Mouse (Mus musculus): Measurements from ENCODE around the gene Erv3. TPM values are rescaled to one million over a fixed set of nuclear protein-coding genes. Genes with fewer than 3 reads are reported as not detected.
A peak's percentile ranks its signal among the peaks of the same experiment; 100 is the strongest.

Gene Erv3
- polyA plus RNA-seq, 1 experiment from 2014 or later = not detected

DNA sequence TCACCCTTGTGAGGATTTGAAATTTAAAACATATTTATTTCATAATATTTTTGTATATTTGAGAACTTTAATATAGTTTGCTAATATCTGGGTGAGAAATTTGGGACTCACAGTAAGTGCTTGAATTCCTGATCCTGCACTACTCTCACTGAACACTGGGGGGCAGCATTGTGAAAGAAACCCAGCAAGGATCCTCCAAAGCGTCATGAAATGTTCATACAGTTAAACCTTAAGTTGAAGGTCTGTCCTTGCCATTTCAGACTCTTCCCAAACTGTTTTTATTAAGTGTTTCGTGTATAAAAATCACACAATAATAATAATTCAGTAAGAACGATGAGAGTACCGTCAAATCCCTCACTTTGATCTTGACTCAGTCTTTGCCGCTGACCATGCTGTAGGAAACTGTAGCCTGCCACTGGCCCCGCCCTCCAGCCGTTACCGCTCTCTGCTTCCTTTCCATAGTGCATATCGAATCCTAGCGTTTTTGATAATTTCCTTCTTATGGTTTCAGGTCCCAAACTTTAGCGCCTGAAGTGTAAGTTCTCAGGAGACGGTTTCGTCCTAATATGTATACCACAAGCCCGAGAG, 39.4 kb downstream of the Erv3 start:
- ATAC-seq (ENCODE audit: insufficient number of reproducible peaks, low FRiP score, low TSS enrichment, low read depth) = no peak
- Histone ChIP-seq H3K36me3 (no peaks in the 10 kb centered on the region), H3K27me3 (no peaks in the 10 kb centered on the region), H3K4me1 (peaks cover 5% of the 10 kb centered on the region; the same call in 1 of the 2 replicates), H3K4me3 (peak overlapping the region; percentile 15), H3K9me3 (no peaks in the 10 kb centered on the region), H3K27ac (no peak overlapping the region), H3K4me2 (peak overlapping the region; percentile 41), H3K9ac (no peak overlapping the region)
- WGBS = 21% methylated on average over 14 of the region's 14 CpGs

DNA sequence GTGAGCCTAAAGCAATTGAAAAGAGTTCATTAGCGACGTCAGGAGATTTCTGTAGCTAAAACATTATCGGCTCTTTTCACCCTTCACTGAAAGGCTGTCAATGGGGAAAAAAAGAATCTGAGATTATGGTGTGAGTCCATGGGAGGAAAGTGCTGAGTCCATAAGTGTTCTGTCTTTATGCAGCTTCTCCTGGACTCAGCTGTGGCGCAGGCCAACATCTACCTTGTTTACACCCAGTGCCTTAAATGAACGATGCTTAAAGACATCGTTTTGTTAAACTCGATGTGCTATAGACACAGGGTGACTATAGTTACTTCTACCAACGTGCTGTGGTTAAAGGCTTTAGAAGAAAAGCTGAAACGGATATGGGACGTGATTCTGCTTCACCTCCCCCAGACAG, 45.2 kb downstream of the Erv3 start:
- WGBS = 78% methylated on average over 10 of the region's 10 CpGs
- Histone ChIP-seq H3K4me2 (no peak overlapping the region), H3K27ac (no peak overlapping the region), H3K4me3 (no peak overlapping the region), H3K9me3 (no peaks in the 10 kb centered on the region), H3K27me3 (peaks cover 27% of the 10 kb centered on the region), H3K4me1 (no peaks in the 10 kb centered on the region), H3K36me3 (no peaks in the 10 kb centered on the region), H3K9ac (no peak overlapping the region)
- no peak for ATAC-seq (ENCODE audit: insufficient number of reproducible peaks, low FRiP score, low TSS enrichment, low read depth)

DNA sequence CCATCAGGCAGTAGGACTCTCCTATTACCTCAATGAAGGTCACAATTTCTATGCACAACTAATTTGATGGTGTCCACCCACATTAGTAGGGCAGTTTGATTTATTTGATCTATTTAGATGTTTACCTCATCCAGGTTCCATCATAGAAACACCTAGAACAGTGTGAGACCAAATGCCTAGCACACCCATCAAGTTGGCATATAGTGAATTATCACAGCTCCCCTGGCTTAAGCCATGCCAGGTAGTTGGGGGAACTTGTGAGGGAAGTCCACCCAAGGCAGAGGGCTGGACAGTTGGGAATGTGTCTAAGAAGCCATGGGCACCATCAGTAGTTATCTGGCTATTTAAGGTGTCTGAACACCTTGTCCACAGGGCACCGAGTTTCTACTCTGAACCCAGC, 46.1 kb downstream of the Erv3 start:
- Histone ChIP-seq H3K27me3 (peaks cover 27% of the 10 kb centered on the region), H3K9me3 (no peaks in the 10 kb centered on the region), H3K36me3 (no peaks in the 10 kb centered on the region), H3K4me2 (no peak overlapping the region), H3K4me1 (peaks cover 2% of the 10 kb centered on the region; the same call in 1 of the 2 replicates), H3K4me3 (no peak overlapping the region), H3K27ac (no peak overlapping the region), H3K9ac (no peak overlapping the region)
- WGBS = 60% methylated on average over 1 of the region's 1 CpGs
- ATAC-seq (ENCODE audit: insufficient number of reproducible peaks, low FRiP score, low TSS enrichment, low read depth) = no peak

DNA sequence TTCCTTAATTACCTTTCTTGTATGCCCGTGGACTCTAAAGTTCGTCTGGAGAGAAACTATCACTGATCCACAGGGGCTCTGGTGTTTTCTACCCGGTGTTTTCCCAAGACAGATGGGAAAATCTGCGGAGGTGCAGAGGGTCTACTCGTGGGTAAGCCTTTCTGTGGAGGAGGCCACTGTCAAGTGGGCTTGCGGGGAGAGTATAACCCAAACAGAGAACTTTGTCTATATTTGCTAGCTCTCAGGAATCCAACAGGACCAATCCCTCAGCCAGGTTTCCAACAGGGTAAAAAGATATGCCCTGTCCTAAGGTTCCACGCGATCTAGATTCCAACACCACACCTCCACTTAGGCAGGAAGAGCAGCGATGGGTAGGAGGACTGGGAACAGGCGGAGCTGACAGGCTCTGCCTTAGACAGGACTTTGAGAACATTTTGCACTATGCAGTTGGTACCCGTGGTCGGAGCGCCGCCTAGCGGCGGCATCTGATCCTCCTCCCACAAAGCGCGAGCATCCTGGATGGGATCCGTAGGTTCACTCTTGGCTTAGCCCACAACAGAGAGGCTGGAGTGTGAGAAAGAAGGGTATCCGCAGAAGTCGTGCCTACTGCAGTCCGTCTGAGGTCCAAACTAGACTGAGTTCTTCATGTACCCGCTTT, 46.9 kb downstream of the Erv3 start:
- Histone ChIP-seq H3K4me2 (no peak overlapping the region), H3K27me3 (peaks cover 27% of the 10 kb centered on the region), H3K36me3 (no peaks in the 10 kb centered on the region), H3K9ac (no peak overlapping the region), H3K4me1 (peaks cover 4% of the 10 kb centered on the region; the same call in 1 of the 2 replicates), H3K4me3 (no peak overlapping the region), H3K9me3 (no peaks in the 10 kb centered on the region), H3K27ac (no peak overlapping the region)
- ATAC-seq (ENCODE audit: insufficient number of reproducible peaks, low FRiP score, low TSS enrichment, low read depth) = peak; percentile 74
- WGBS = 19% methylated on average over 23 of the region's 23 CpGs

DNA sequence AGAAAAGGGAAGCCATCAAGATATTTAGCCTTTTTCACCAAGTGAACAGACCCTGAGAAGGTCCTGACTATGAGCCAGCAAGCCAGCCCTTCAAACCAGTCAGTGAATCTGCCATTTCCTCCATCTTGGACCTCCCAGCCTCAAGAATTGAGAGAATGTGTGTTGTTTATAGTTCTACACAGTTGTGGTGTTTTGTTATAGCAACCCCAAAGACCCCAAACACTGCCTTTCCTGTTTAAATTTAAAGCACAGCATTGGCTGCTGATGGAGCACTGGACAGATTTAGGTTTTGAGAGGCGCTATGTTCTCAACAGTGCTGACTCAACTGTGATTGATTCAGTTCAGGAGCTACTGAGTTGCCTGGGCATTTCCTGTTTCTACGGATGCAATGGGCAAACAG, 47.9 kb downstream of the Erv3 start:
- H3K27me3 ChIP-seq = peaks cover 27% of the 10 kb centered on the region
- no peak for ATAC-seq (ENCODE audit: insufficient number of reproducible peaks, low FRiP score, low TSS enrichment, low read depth)
- peaks cover 4% of the 10 kb centered on the region; the same call in 1 of the 2 replicates for H3K4me1 ChIP-seq
- H3K9me3 ChIP-seq = no peaks in the 10 kb centered on the region
- 88% methylated on average over 2 of the region's 2 CpGs for WGBS
- H3K36me3 ChIP-seq = no peaks in the 10 kb centered on the region
- no peak overlapping the region for H3K27ac ChIP-seq
- H3K4me2 ChIP-seq = no peak overlapping the region
- H3K9ac ChIP-seq = no peak overlapping the region
- no peak overlapping the region for H3K4me3 ChIP-seq

DNA sequence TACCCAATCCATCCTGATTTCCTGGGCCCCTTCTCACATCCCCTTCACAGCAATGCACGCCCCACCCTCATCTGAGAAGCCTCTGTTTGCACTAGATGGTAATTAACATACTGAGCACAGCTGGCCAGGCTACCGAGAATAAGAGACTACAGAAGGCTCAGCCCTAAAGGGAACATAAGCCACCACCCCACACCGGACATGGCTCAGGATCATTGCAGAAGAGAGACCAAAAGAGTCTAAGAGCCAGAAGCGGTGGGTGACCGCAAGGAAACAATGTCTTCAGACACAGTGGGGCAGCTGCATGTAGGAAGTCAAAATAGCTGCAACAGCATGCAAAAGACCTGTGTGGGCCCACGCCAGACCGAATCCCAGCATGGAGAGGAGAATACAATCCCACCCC, 50.7 kb downstream of the Erv3 start:
- H3K4me2 ChIP-seq = no peak overlapping the region
- peaks cover 4% of the 10 kb centered on the region; the same call in 1 of the 2 replicates for H3K4me1 ChIP-seq
- no peak overlapping the region for H3K4me3 ChIP-seq
- WGBS = 45% methylated on average over 7 of the region's 7 CpGs
- H3K27me3 ChIP-seq = peaks cover 16% of the 10 kb centered on the region
- no peak overlapping the region for H3K9ac ChIP-seq
- H3K27ac ChIP-seq = no peak overlapping the region
- no peak for ATAC-seq (ENCODE audit: insufficient number of reproducible peaks, low FRiP score, low TSS enrichment, low read depth)
- H3K36me3 ChIP-seq = no peaks in the 10 kb centered on the region
- no peaks in the 10 kb centered on the region for H3K9me3 ChIP-seq

DNA sequence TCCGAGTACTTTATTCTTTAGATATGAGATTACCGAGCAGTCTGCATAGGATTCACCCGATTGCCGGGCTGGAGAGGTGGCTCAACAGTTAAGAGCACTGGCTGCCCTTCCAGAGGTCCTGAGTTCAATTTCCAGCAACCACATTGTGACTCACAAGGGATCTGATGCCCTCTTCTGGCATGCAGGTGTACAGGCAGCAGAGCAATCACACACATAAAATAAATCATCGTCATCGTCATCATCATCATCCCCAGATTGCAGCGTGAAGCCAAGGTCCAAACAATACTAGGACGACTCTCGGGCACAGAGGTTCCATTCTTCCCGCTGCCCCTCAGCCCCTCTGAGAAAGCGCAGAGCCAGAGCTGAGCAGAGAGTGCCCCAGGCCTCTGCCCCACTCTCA, 51.9 kb downstream of the Erv3 start:
- H3K4me2 ChIP-seq = no peak overlapping the region
- no peak overlapping the region for H3K9ac ChIP-seq
- WGBS = 68% methylated on average over 11 of the region's 11 CpGs

DNA sequence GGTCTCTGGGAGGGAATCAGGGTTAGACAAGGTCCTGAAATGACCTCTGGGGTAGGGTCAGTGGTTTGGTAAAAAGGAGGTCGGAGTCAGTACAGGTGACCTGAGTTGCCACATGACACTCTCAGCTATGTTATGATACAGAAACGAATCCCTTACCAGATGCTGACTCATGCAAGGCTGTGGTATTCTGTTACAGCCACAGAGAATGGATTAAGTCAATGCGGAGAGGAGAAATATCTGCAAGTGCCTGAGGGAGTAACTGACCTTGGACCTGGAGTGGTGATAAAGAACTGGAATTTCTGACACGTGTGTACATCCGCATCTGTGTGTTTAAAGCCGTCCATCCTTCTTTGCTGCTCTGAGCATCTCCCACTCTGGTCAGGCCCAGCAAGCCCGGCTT, 52.7 kb downstream of the Erv3 start:
- no peak overlapping the region for H3K4me3 ChIP-seq
- no peak overlapping the region for H3K27ac ChIP-seq
- no peaks in the 10 kb centered on the region for H3K36me3 ChIP-seq
- WGBS = 67% methylated on average over 7 of the region's 7 CpGs
- H3K4me1 ChIP-seq = peaks cover 4% of the 10 kb centered on the region; the same call in 1 of the 2 replicates
- peaks cover 5% of the 10 kb centered on the region; the same call in 1 of the 2 replicates for H3K27me3 ChIP-seq
- no peak for ATAC-seq (ENCODE audit: insufficient number of reproducible peaks, low FRiP score, low TSS enrichment, low read depth)
- no peak overlapping the region for H3K9ac ChIP-seq
- H3K9me3 ChIP-seq = no peaks in the 10 kb centered on the region
- no peak overlapping the region for H3K4me2 ChIP-seq

More for the DNA sequence above, 51.9 kb downstream of the Erv3 start:
- no peaks in the 10 kb centered on the region for H3K36me3 ChIP-seq
- H3K27me3 ChIP-seq = peaks cover 7% of the 10 kb centered on the region; the same call in 1 of the 2 replicates
- no peaks in the 10 kb centered on the region for H3K9me3 ChIP-seq
- ATAC-seq (ENCODE audit: insufficient number of reproducible peaks, low FRiP score, low TSS enrichment, low read depth) = no peak
- no peak overlapping the region for H3K4me3 ChIP-seq
- no peak overlapping the region for H3K27ac ChIP-seq
- H3K4me1 ChIP-seq = peaks cover 4% of the 10 kb centered on the region; the same call in 1 of the 2 replicates

DNA sequence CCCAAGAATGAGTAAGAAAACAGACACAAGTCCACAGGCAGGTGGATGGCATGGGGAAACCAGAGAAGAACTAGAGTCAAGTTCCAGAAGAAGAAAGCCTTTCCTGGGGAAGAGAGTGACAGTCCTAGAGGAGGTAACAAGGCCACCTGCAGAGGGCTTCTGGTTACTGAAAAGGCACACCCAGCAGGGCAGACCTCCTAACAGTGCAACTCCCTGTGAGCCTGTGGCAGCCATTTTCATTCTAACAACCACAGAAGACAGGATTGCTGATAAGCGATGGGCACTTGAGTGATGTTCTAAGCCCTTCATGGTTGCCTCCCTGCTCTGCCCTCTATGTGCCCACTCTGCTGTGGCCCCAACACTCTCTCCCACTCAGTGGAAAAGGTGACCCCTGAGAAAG, 54.2 kb downstream of the Erv3 start:
- H3K4me3 ChIP-seq = no peak overlapping the region
- WGBS = 81% methylated on average over 1 of the region's 1 CpGs
- no peak overlapping the region for H3K27ac ChIP-seq
- H3K4me1 ChIP-seq = peaks cover 4% of the 10 kb centered on the region; the same call in 1 of the 2 replicates
- no peaks in the 10 kb centered on the region for H3K36me3 ChIP-seq
- ATAC-seq (ENCODE audit: insufficient number of reproducible peaks, low FRiP score, low TSS enrichment, low read depth) = no peak
- no peaks in the 10 kb centered on the region for H3K27me3 ChIP-seq
- no peaks in the 10 kb centered on the region for H3K9me3 ChIP-seq
- no peak overlapping the region for H3K9ac ChIP-seq
- no peak overlapping the region for H3K4me2 ChIP-seq

DNA sequence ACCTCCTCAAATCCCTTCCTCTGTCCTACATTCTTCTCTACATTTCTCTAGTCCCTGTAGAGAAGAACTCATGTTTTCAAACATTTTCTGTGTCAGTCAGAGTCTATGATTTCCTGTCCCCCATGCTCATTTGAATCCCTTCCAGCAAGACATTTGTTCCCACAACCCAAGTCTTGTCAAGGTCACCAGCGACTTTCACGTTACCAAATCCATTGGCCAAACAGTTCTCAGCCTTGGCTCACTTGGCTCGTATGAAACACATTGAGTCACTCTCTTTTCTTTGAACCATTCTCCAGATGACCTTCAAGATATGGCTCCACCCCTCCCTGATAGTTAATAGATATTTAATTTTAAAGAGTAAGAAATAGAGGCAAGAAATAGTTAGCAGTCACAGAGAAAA, 55.7 kb downstream of the Erv3 start:
- H3K4me1 ChIP-seq = peaks cover 4% of the 10 kb centered on the region; the same call in 1 of the 2 replicates
- 82% methylated on average over 3 of the region's 3 CpGs for WGBS
- H3K27ac ChIP-seq = no peak overlapping the region
- no peak for ATAC-seq (ENCODE audit: insufficient number of reproducible peaks, low FRiP score, low TSS enrichment, low read depth)
- no peaks in the 10 kb centered on the region for H3K27me3 ChIP-seq
- H3K9me3 ChIP-seq = no peaks in the 10 kb centered on the region
- no peak overlapping the region for H3K9ac ChIP-seq
- H3K4me2 ChIP-seq = no peak overlapping the region
- no peak overlapping the region for H3K4me3 ChIP-seq
- no peaks in the 10 kb centered on the region for H3K36me3 ChIP-seq
